Mouse (Mus musculus) heart, embryonic 11.5 days (tissue): ENCODE results near the gene Kcnip1. TPM values are rescaled to one million over a fixed set of nuclear protein-coding genes. Genes with fewer than 3 reads are reported as not detected.

Source experiments
- ATAC-seq: fragments of 200-750 bp; cut with Nextera tagmentation; replicated peaks from 2 replicates; pipeline ENCODE4 v1.8.0; 2017; ENCODE audit warnings: moderate library complexity; ENCODE audit not compliant: insufficient number of reproducible peaks, low FRiP score, low TSS enrichment
- H3K27ac ChIP-seq: fragments of 300-500 bp; sonication (generic); 2 replicates; pipeline ENCODE4 v1.5.1; 2014; ENCODE audit warnings: mild to moderate bottlenecking, low read depth, low read length
- H3K27me3 ChIP-seq: fragments of 300-500 bp; sonication (generic); 2 replicates; pipeline ENCODE4 v1.6.1; 2014; ENCODE audit warnings: mild to moderate bottlenecking, low read length, mixed read lengths; ENCODE audit not compliant: control insufficient read depth, insufficient read depth
- H3K36me3 ChIP-seq: fragments of 300-500 bp; sonication (generic); 2 replicates; pipeline ENCODE4 v1.6.1; 2014; ENCODE audit warnings: mild to moderate bottlenecking, low read length, moderate library complexity, mixed read lengths; ENCODE audit not compliant: control insufficient read depth, insufficient read depth
- H3K4me1 ChIP-seq: fragments of 300-500 bp; sonication (generic); 2 replicates; pipeline ENCODE4 v1.6.1; 2014; ENCODE audit warnings: low read length; ENCODE audit not compliant: control insufficient read depth, insufficient read depth
- H3K4me2 ChIP-seq: fragments of 300-500 bp; sonication (generic); 2 replicates; pipeline ENCODE4 v1.6.1; 2014; ENCODE audit warnings: mild to moderate bottlenecking, moderate library complexity
- H3K4me3 ChIP-seq: fragments of 300-500 bp; sonication (generic); 2 replicates; pipeline ENCODE4 v1.5.1; 2014; ENCODE audit warnings: low read depth, low read length
- H3K9ac ChIP-seq: fragments of 300-500 bp; sonication (generic); 2 replicates; pipeline ENCODE4 v1.6.1; 2014; ENCODE audit warnings: mild to moderate bottlenecking, low read depth, low read length, moderate library complexity
- H3K9me3 ChIP-seq: fragments of 300-500 bp; sonication (generic); replicated peaks from 2 replicates; pipeline ENCODE4 v1.6.1; 2016; ENCODE audit warnings: low read length; ENCODE audit not compliant: control insufficient read depth
- WGBS: fragments of 180-500 bp; shearing (Covaris S2); extraction: QIAGEN DNeasy Blood & Tissue Kit; methylation state at CpG from one replicate; pipeline ENCODE4 v1.1.7; 2014; ENCODE audit not compliant: insufficient replicate concordance; 5-methylcytosine and 5-hydroxymethylcytosine counted together
- polyA plus RNA-seq: library from polyadenylated mRNA; unstranded; fragments of >200 nt; fragmentation: Nextera tagmentation; extraction: Ambion mirVana; gene quantifications from 2 replicates; pipeline ENCODE4 v1.2.1, GENCODE M21; 2014

Gene Kcnip1
- polyA plus RNA-seq, 1 experiment from 2014 or later, result 0.44 TPM

DNA sequence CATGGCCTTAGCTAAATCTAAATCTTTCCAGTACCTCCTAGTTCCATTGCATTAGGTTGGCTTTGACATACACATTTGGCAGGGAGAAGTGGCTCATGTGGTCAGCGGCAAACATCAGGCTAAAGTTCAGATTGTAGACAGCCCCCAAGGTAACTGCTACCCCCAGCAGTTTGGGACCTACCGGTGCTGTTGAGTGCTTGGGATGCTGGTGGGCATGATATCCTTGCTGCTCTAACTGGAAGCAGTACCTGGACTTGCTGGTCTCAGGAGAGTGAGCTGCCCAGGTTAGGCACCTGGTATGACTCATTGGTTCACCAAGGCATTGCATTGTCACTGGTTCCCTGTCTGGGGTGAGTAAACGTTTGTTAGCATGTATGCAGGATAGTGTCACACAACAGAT, 402.2 kb downstream of the Kcnip1 start:
- Histone ChIP-seq H3K4me3 (no peak overlapping the region), H3K4me1 (no peaks in the 10 kb centered on the region), H3K4me2 (no peak overlapping the region), H3K9ac (no peak overlapping the region), H3K36me3 (no peaks in the 10 kb centered on the region), H3K27me3 (no peaks in the 10 kb centered on the region), H3K27ac (no peak overlapping the region), H3K9me3 (no peaks in the 10 kb centered on the region)
- WGBS, result 79% methylated on average over 3 of the region's 3 CpGs
- no peak for ATAC-seq

- WGBS, result 72% methylated on average over 6 of the region's 6 CpGs
- Histone ChIP-seq H3K27me3 (no peaks in the 10 kb centered on the region), H3K9me3 (no peaks in the 10 kb centered on the region), H3K36me3 (no peaks in the 10 kb centered on the region), H3K4me2 (no peak overlapping the region), H3K9ac (no peak overlapping the region), H3K4me1 (no peaks in the 10 kb centered on the region), H3K27ac (no peak overlapping the region), H3K4me3 (no peak overlapping the region)
- ATAC-seq, result no peak
These were observed 406.3 kb downstream of the Kcnip1 start for GRCm38 (mm10) chr11:33586614-33587013.

- Histone ChIP-seq H3K36me3 (no peaks in the 10 kb centered on the region), H3K9me3 (no peaks in the 10 kb centered on the region), H3K4me2 (no peak overlapping the region), H3K4me1 (no peaks in the 10 kb centered on the region), H3K27me3 (0 out of 2 replicates have a peak, but pooled peaks cover 5% of the 10 kb centered on the region), H3K27ac (no peak overlapping the region), H3K4me3 (no peak overlapping the region), H3K9ac (no peak overlapping the region)
- 56% methylated on average over 3 of the region's 3 CpGs for WGBS
- no peak for ATAC-seq
These were observed 413.3 kb downstream of the Kcnip1 start for GRCm38 (mm10) chr11:33579621-33580020.

Other genes starting within 250 kb of the Kcnip1 start
- 6.8 and 7.3 TPM in 2 replicates for gene Kcnmb1, start 30.1 kb downstream of the Kcnip1 start, polyA plus RNA-seq
- 1.7 and 1.9 TPM in 2 replicates for gene Lcp2, start 53.8 kb upstream of the Kcnip1 start, polyA plus RNA-seq
- gene 4930469K13Rik, start 105.4 kb upstream of the Kcnip1 start, polyA plus RNA-seq, result 0.34 TPM in 1 of 2 replicates, not detected in the other
- not detected in 2 replicates for gene Foxi1, start 214.9 kb upstream of the Kcnip1 start, polyA plus RNA-seq